8 mouse cellular contexts compared by ENCODE assay signal in genomic region chr5:100427276-100427675, GRCm38 (mm10). TPM values are rescaled to one million over a fixed set of nuclear protein-coding genes. Genes with fewer than 3 reads are reported as not detected.
A peak's percentile ranks its signal among the peaks of the same experiment; 100 is the strongest.
DNase-seq lines count a peak whose midpoint lies in the region; ATAC-seq lines count a peak whose summit lies in the region.

No protein-coding gene starts in this region.

- H3K27me3 ChIP-seq in kidney, embryonic 14.5 days (ENCODE audit: control insufficient read depth, insufficient read depth, low read length): no peaks in the 10 kb centered on the region
- H3K27me3 ChIP-seq in hindbrain, embryonic 16.5 days (replicated peaks; ENCODE audit: control insufficient read depth, insufficient read depth, low read length): no peaks in the 10 kb centered on the region
- H3K27me3 ChIP-seq in midbrain, embryonic 15.5 days (replicated peaks): no peaks in the 10 kb centered on the region

- peaks cover 47% of the 10 kb centered on the region for H3K4me1 ChIP-seq in kidney, embryonic 14.5 days (ENCODE audit: control insufficient read depth, insufficient read depth, low read length)
- peaks cover 40% of the 10 kb centered on the region for H3K4me1 ChIP-seq in hindbrain, embryonic 16.5 days (ENCODE audit: control insufficient read depth, insufficient read depth, low read depth, low read length)
- peaks cover 65% of the 10 kb centered on the region for H3K4me1 ChIP-seq in midbrain, embryonic 15.5 days

- peak overlapping the region; percentile 89 for H3K4me2 ChIP-seq in kidney, embryonic 14.5 days (replicated peaks; ENCODE audit: low read depth, low read length)
- H3K4me2 ChIP-seq in hindbrain, embryonic 16.5 days (ENCODE audit: low read length): peak overlapping the region; percentile 74
- peak overlapping the region; percentile 76 for H3K4me2 ChIP-seq in midbrain, embryonic 15.5 days

- DNase-seq in kidney, adult 11 months: no peak
- peak; percentile 29 for DNase-seq in adipocyte (ENCODE audit: low spot score)
- DNase-seq in frontal cortex, postnatal 25 days (ENCODE audit: low spot score in 2 of 2): no peak
- no peak for DNase-seq in left cerebral cortex, adult 11 months (ENCODE audit: low spot score)
- no peak for DNase-seq in lung, postnatal 10 days

- H3K9ac ChIP-seq in kidney, embryonic 14.5 days (ENCODE audit: low read depth, low read length): peak overlapping the region; percentile 96; the same call in 1 of the 2 replicates
- H3K9ac ChIP-seq in hindbrain, embryonic 16.5 days (ENCODE audit: low read depth, low read length): peak overlapping the region; percentile 43
- H3K9ac ChIP-seq in midbrain, embryonic 15.5 days: peak overlapping the region; percentile 24; the same call in 1 of the 2 replicates

- no peak for ATAC-seq in kidney, embryonic 14.5 days (ENCODE audit: low FRiP score, low TSS enrichment)
- no peak for ATAC-seq in hindbrain, embryonic 16.5 days
- ATAC-seq in midbrain, embryonic 15.5 days (replicated peaks): no peak

- peaks cover 55% of the 10 kb centered on the region for H3K36me3 ChIP-seq in kidney, embryonic 14.5 days (ENCODE audit: control insufficient read depth, insufficient read depth, low read length)
- peaks cover 15% of the 10 kb centered on the region for H3K36me3 ChIP-seq in hindbrain, embryonic 16.5 days (ENCODE audit: control insufficient read depth, insufficient read depth, low read length)
- peaks cover 8% of the 10 kb centered on the region; the same call in 1 of the 2 replicates for H3K36me3 ChIP-seq in midbrain, embryonic 15.5 days (replicated peaks)

- no peaks in the 10 kb centered on the region for H3K9me3 ChIP-seq in kidney, embryonic 14.5 days (ENCODE audit: control insufficient read depth, low read length)
- no peaks in the 10 kb centered on the region for H3K9me3 ChIP-seq in hindbrain, embryonic 16.5 days (ENCODE audit: control insufficient read depth, low read length)
- H3K9me3 ChIP-seq in midbrain, embryonic 15.5 days: no peaks in the 10 kb centered on the region

- no peak overlapping the region for H3K27ac ChIP-seq in kidney, embryonic 14.5 days (ENCODE audit: low read depth, low read length)
- H3K27ac ChIP-seq in hindbrain, embryonic 16.5 days (ENCODE audit: low read depth, low read length): no peak overlapping the region
- H3K27ac ChIP-seq in midbrain, embryonic 15.5 days: no peak overlapping the region

- H3K4me3 ChIP-seq in kidney, embryonic 14.5 days (ENCODE audit: low read length): peak overlapping the region; percentile 86
- H3K4me3 ChIP-seq in hindbrain, embryonic 16.5 days (ENCODE audit: low read length): peak overlapping the region; percentile 82
- H3K4me3 ChIP-seq in midbrain, embryonic 15.5 days: peak overlapping the region; percentile 68

- WGBS in kidney, embryonic 14.5 days: 39% methylated on average over 9 of the region's 9 CpGs
- 62% methylated on average over 9 of the region's 9 CpGs for WGBS in hindbrain, embryonic 16.5 days
- WGBS in midbrain, embryonic 15.5 days: 51% methylated on average over 9 of the region's 9 CpGs

RNA-seq across cellular contexts. Expression of gene Sec31a, which starts 11.2 kb away (rescaled TPM):
- polyA plus RNA-seq in kidney, embryonic 14.5 days (2014; fragmentation: Nextera tagmentation; extraction: Ambion mirVana): 111 and 163 TPM in 2 replicates
- 84.2 and 108 TPM in 2 replicates for polyA plus RNA-seq in hindbrain, embryonic 16.5 days (2015; fragmentation: Nextera tagmentation; extraction: Ambion mirVana)
- polyA plus RNA-seq in midbrain, embryonic 15.5 days (2015; fragmentation: Nextera tagmentation; extraction: Ambion mirVana): 101 and 102 TPM in 2 replicates

Comparison
In these comparisons a context has a peak if more than half of its experiments do, and no peak if none do; other contexts are left out.
1. H3K9ac ChIP-seq: peak in every context shown above with its lines; median percentile 96 in kidney, embryonic 14.5 days; 43 in hindbrain, embryonic 16.5 days; 24 in midbrain, embryonic 15.5 days.